Mouse (Mus musculus) right cerebral cortex, postnatal 25 days (tissue): ENCODE measurements around the gene Ppp5c.

ENCODE experiments used
- DNase-seq: peaks from one replicate; pipeline ENCODE4 v3.0.0; 2022

Gene Ppp5c

GRCm38 (mm10) chr7:17011909-17012590 lies 15.7 kb downstream of the Ppp5c start:
- no peak for DNase-seq

- no peak for DNase-seq
Observed at GRCm38 (mm10) chr7:17010010-17010347, 17.7 kb downstream of the Ppp5c start.

- DNase-seq: no peak
Observed at GRCm38 (mm10) chr7:17009326-17010009, 18.3 kb downstream of the Ppp5c start.

- DNase-seq: no peak
Observed at GRCm38 (mm10) chr7:17007300-17007699, 20.4 kb downstream of the Ppp5c start.

GRCm38 (mm10) chr7:17004716-17005115 lies 23.0 kb downstream of the Ppp5c start:
- no peak for DNase-seq

- no peak for DNase-seq
Observed at GRCm38 (mm10) chr7:17003230-17003960, 24.3 kb downstream of the Ppp5c start.

GRCm38 (mm10) chr7:17002375-17003195 lies 25.1 kb downstream of the Ppp5c start:
- peak; percentile 78 for DNase-seq

GRCm38 (mm10) chr7:16999650-17000049 lies 28.1 kb downstream of the Ppp5c start:
- peak; percentile 79 for DNase-seq

- no peak for DNase-seq
Observed at GRCm38 (mm10) chr7:16999233-16999632, 28.5 kb downstream of the Ppp5c start.

GRCm38 (mm10) chr7:16995345-16995744 lies 32.4 kb downstream of the Ppp5c start:
- no peak for DNase-seq

GRCm38 (mm10) chr7:16994400-16994799 lies 33.3 kb downstream of the Ppp5c start:
- no peak for DNase-seq

- no peak for DNase-seq
Observed at GRCm38 (mm10) chr7:16993651-16994399, 33.9 kb downstream of the Ppp5c start.

- no peak for DNase-seq
Observed at GRCm38 (mm10) chr7:16992451-16992807, 35.3 kb downstream of the Ppp5c start, which contains the start of gene Ccdc8. Gene Ccdc8 (plus strand): TSS chr7:16992708.

- DNase-seq: no peak
Observed at GRCm38 (mm10) chr7:16991681-16992450, 35.9 kb downstream of the Ppp5c start.

- DNase-seq: no peak
Observed at GRCm38 (mm10) chr7:16990006-16990744, 37.5 kb downstream of the Ppp5c start.

GRCm38 (mm10) chr7:16988405-16988804 lies 39.3 kb downstream of the Ppp5c start:
- DNase-seq: no peak

GRCm38 (mm10) chr7:16987541-16988149 lies 40.1 kb downstream of the Ppp5c start:
- no peak for DNase-seq

GRCm38 (mm10) chr7:16982859-16983568 lies 44.7 kb downstream of the Ppp5c start, which contains the start of gene Gm42372:
Gene Gm42372 (plus strand): TSS chr7:16983086.
- DNase-seq: peak; percentile 88

- DNase-seq: peak; percentile 41
Observed at GRCm38 (mm10) chr7:16980348-16980747, 47.4 kb downstream of the Ppp5c start.

- DNase-seq: no peak
Observed at GRCm38 (mm10) chr7:16978593-16978992, 49.1 kb downstream of the Ppp5c start.
